Mouse (Mus musculus): Measurements from ENCODE around the gene Banp. TPM values are rescaled to one million over a fixed set of nuclear protein-coding genes. Genes with fewer than 3 reads are reported as not detected.

Banp gene
- polyA plus RNA-seq, 1 experiment = 68.4 TPM

- no peak for TF ChIP-seq POLR2A (IDR thresholded peaks at IDR 0.05; ENCODE audit: extremely low read depth, insufficient read depth, low read length)
- TF ChIP-seq CTCF (IDR thresholded peaks at IDR 0.05; ENCODE audit: extremely low read depth, insufficient read depth, low read length) = no peak
Measured at GRCm38 (mm10) chr8:122020050-122020771, 70.7 kb downstream of the Banp start.

GRCm38 (mm10) chr8:122021725-122022124 is 72.2 kb downstream of the Banp start:
- no peak overlapping the region for H3K27ac ChIP-seq (ENCODE audit: insufficient read depth, low read length)
- peaks cover 22% of the 10 kb centered on the region for H3K4me1 ChIP-seq (ENCODE audit: control insufficient read depth, insufficient read depth, low read length)
- no peak overlapping the region for H3K4me3 ChIP-seq (ENCODE audit: insufficient read depth, low read length)
- no peak for TF ChIP-seq POLR2A (IDR thresholded peaks at IDR 0.05; ENCODE audit: extremely low read depth, insufficient read depth, low read length)
- no peak for TF ChIP-seq CTCF (IDR thresholded peaks at IDR 0.05; ENCODE audit: extremely low read depth, insufficient read depth, low read length)

More at GRCm38 (mm10) chr8:122020050-122020771, 70.7 kb downstream of the Banp start:
- peak overlapping the region; percentile 53 for H3K27ac ChIP-seq (ENCODE audit: insufficient read depth, low read length)
- H3K4me1 ChIP-seq (ENCODE audit: control insufficient read depth, insufficient read depth, low read length) = peaks cover 22% of the 10 kb centered on the region
- no peak overlapping the region for H3K4me3 ChIP-seq (ENCODE audit: insufficient read depth, low read length)

DNA sequence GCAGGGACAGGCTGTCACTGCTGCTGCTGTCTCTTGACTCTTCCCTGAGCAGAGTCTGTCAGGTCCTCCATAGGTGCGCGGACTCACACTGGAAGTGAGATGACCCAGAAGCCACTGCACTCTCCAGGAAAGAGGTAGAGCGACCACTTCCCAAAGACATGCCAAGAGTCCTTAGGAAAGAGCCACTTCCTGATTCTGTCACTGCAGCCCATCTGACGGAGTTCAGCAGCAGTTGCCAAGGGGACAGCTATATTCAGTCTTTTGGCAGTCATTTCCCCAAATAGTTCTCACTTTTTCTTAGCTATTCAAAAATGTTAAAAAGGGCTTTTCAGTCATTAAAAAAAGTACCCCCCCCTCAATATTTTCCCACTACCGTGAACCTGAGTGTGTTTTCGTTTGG is 72.7 kb downstream of the Banp start:
- Histone ChIP-seq H3K4me3 (ENCODE audit: insufficient read depth, low read length) (no peak overlapping the region), H3K27ac (ENCODE audit: insufficient read depth, low read length) (no peak overlapping the region), H3K4me1 (ENCODE audit: control insufficient read depth, insufficient read depth, low read length) (peaks cover 22% of the 10 kb centered on the region)
- no peak for TF ChIP-seq CTCF (IDR thresholded peaks at IDR 0.05; ENCODE audit: extremely low read depth, insufficient read depth, low read length)
- TF ChIP-seq POLR2A (IDR thresholded peaks at IDR 0.05; ENCODE audit: extremely low read depth, insufficient read depth, low read length) = no peak

- H3K27ac ChIP-seq (ENCODE audit: insufficient read depth, low read length) = no peak overlapping the region
- no peak for TF ChIP-seq CTCF (IDR thresholded peaks at IDR 0.05; ENCODE audit: extremely low read depth, insufficient read depth, low read length)
- TF ChIP-seq POLR2A (IDR thresholded peaks at IDR 0.05; ENCODE audit: extremely low read depth, insufficient read depth, low read length) = no peak
Measured at GRCm38 (mm10) chr8:122022705-122023104, 73.2 kb downstream of the Banp start.

DNA sequence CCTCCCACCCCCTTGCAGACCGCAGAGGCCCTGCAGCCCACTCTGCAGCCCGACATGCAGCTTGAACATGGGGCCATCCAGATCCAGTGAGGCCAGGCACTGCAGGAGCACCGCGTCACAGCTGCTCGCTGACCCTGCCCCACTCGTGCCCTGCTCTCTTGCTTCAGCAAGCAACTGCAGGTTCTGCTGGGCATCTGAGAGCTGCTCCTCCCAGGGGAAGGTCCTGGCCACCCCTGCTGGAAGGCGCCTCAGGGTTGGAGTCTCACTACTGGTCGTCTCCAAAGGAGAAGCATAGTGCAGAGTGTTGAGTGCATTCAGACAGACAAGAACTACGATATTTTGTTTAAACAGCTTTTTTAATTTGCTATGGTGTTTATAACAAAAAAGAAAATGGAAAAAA is 76.0 kb downstream of the Banp start:
- H3K4me1 ChIP-seq (ENCODE audit: control insufficient read depth, insufficient read depth, low read length) = peaks cover 17% of the 10 kb centered on the region
- no peak overlapping the region for H3K4me3 ChIP-seq (ENCODE audit: insufficient read depth, low read length)
- H3K27ac ChIP-seq (ENCODE audit: insufficient read depth, low read length) = no peak overlapping the region
- TF ChIP-seq CTCF (IDR thresholded peaks at IDR 0.05; ENCODE audit: extremely low read depth, insufficient read depth, low read length) = no peak
- no peak for TF ChIP-seq POLR2A (IDR thresholded peaks at IDR 0.05; ENCODE audit: extremely low read depth, insufficient read depth, low read length)

More at GRCm38 (mm10) chr8:122022705-122023104, 73.2 kb downstream of the Banp start:
- H3K4me1 ChIP-seq (ENCODE audit: control insufficient read depth, insufficient read depth, low read length) = peaks cover 22% of the 10 kb centered on the region
- H3K4me3 ChIP-seq (ENCODE audit: insufficient read depth, low read length) = no peak overlapping the region

- no peak overlapping the region for H3K4me3 ChIP-seq (ENCODE audit: insufficient read depth, low read length)
- H3K27ac ChIP-seq (ENCODE audit: insufficient read depth, low read length) = no peak overlapping the region
- TF ChIP-seq POLR2A (IDR thresholded peaks at IDR 0.05; ENCODE audit: extremely low read depth, insufficient read depth, low read length) (no peak), CTCF (IDR thresholded peaks at IDR 0.05; ENCODE audit: extremely low read depth, insufficient read depth, low read length) (no peak)
- H3K4me1 ChIP-seq (ENCODE audit: control insufficient read depth, insufficient read depth, low read length) = peaks cover 12% of the 10 kb centered on the region
Measured at GRCm38 (mm10) chr8:122028116-122028515, 78.6 kb downstream of the Banp start.

DNA sequence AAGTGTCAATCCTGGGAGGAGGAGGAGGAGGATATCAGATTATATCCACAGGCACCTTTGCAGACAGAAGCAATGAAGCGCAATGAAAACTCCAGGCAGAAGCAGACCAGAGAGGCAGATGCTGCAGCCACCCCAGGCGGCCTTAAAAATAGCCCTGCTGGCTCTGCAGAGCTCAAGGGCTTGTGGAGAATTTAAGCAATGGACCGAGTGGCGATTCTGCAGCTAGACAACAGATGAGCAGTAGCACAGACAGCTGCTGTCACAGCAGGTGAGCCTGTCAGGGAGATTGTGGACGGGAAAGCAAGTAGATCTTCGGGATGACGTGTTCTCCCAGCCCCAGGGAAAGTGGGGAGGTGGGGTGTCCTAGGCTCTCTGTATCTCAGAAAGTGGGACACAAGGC is 81.4 kb downstream of the Banp start:
- H3K27ac ChIP-seq (ENCODE audit: insufficient read depth, low read length) = no peak overlapping the region
- H3K4me3 ChIP-seq (ENCODE audit: insufficient read depth, low read length) = no peak overlapping the region
- peaks cover 12% of the 10 kb centered on the region for H3K4me1 ChIP-seq (ENCODE audit: control insufficient read depth, insufficient read depth, low read length)
- TF ChIP-seq POLR2A (IDR thresholded peaks at IDR 0.05; ENCODE audit: extremely low read depth, insufficient read depth, low read length) = no peak

GRCm38 (mm10) chr8:122032741-122033140 is 83.2 kb downstream of the Banp start:
- peaks cover 12% of the 10 kb centered on the region for H3K4me1 ChIP-seq (ENCODE audit: control insufficient read depth, insufficient read depth, low read length)
- TF ChIP-seq POLR2A (IDR thresholded peaks at IDR 0.05; ENCODE audit: extremely low read depth, insufficient read depth, low read length) = no peak
- no peak for TF ChIP-seq CTCF (IDR thresholded peaks at IDR 0.05; ENCODE audit: extremely low read depth, insufficient read depth, low read length)
- H3K4me3 ChIP-seq (ENCODE audit: insufficient read depth, low read length) = no peak overlapping the region
- no peak overlapping the region for H3K27ac ChIP-seq (ENCODE audit: insufficient read depth, low read length)

- H3K27ac ChIP-seq (ENCODE audit: insufficient read depth, low read length) = no peak overlapping the region
- H3K4me3 ChIP-seq (ENCODE audit: insufficient read depth, low read length) = no peak overlapping the region
- peaks cover 8% of the 10 kb centered on the region for H3K4me1 ChIP-seq (ENCODE audit: control insufficient read depth, insufficient read depth, low read length)
- no peak for TF ChIP-seq CTCF (IDR thresholded peaks at IDR 0.05; ENCODE audit: extremely low read depth, insufficient read depth, low read length)
- TF ChIP-seq POLR2A (IDR thresholded peaks at IDR 0.05; ENCODE audit: extremely low read depth, insufficient read depth, low read length) = no peak
Measured at GRCm38 (mm10) chr8:122035543-122035942, 86.0 kb downstream of the Banp start.

GRCm38 (mm10) chr8:122036325-122036724 is 86.8 kb downstream of the Banp start:
- Histone ChIP-seq H3K4me1 (ENCODE audit: control insufficient read depth, insufficient read depth, low read length) (peaks cover 2% of the 10 kb centered on the region; the same call in 1 of the 2 replicates), H3K4me3 (ENCODE audit: insufficient read depth, low read length) (no peak overlapping the region), H3K27ac (ENCODE audit: insufficient read depth, low read length) (no peak overlapping the region)
- TF ChIP-seq POLR2A (IDR thresholded peaks at IDR 0.05; ENCODE audit: extremely low read depth, insufficient read depth, low read length) = no peak
- TF ChIP-seq CTCF (IDR thresholded peaks at IDR 0.05; ENCODE audit: extremely low read depth, insufficient read depth, low read length) = no peak
